ENCODE assay signal across 8 mouse cellular contexts in genomic region chr13:12461730-12462119, GRCm38 (mm10). TPM values are rescaled to one million over a fixed set of nuclear protein-coding genes. Genes with fewer than 3 reads are reported as not detected.
DNase-seq lines count a peak whose midpoint lies in the region; ATAC-seq and TF ChIP-seq lines count a peak whose summit lies in the region.

No protein-coding gene starts in this region.

- peak overlapping the region; percentile 82 for H3K4me3 ChIP-seq in kidney, postnatal 0 days (replicated peaks; ENCODE audit: low read depth, low read length)
- H3K4me3 ChIP-seq in bone marrow, adult 2 months (replicated peaks; ENCODE audit: control insufficient read depth, low read depth, low read length), result peak overlapping the region; percentile 98
- H3K4me3 ChIP-seq in megakaryocyte, embryonic 14.5 days (replicated peaks), result peak overlapping the region; percentile 97

- no peak; the same call in 1 of the 2 replicates for ATAC-seq in kidney, postnatal 0 days (replicated peaks; ENCODE audit: low FRiP score, low read depth)

- no peak for TF ChIP-seq CTCF in kidney, postnatal 0 days (IDR thresholded peaks at IDR 0.05; ENCODE audit: low read depth)
- TF ChIP-seq CTCF in bone marrow, adult 2 months (IDR thresholded peaks at IDR 0.05; ENCODE audit: control insufficient read depth, insufficient read depth, low read length), result no peak

- peak; percentile 49 for DNase-seq in kidney, postnatal 0 days (ENCODE audit: low spot score)
- no peak for DNase-seq in kidney, adult 9 months
- DNase-seq in forelimb bud, embryonic 11.5 days (ENCODE audit: low read depth, low spot score), result peak; percentile 23
- DNase-seq in thymus, adult 18-20 months, result no peak
- DNase-seq in right cerebral cortex, postnatal 14 days, result no peak
- no peak for DNase-seq in urinary bladder, adult 18-20 months (ENCODE audit: low spot score in 2 of 2)

- TF ChIP-seq POLR2A in bone marrow, adult 2 months (IDR thresholded peaks at IDR 0.05; ENCODE audit: borderline replicate concordance, control insufficient read depth, low read depth, low read length), result no peak

- H3K4me2 ChIP-seq in kidney, postnatal 0 days (ENCODE audit: low read length), result peak overlapping the region; percentile 73

- H3K9me3 ChIP-seq in kidney, postnatal 0 days (replicated peaks; ENCODE audit: low read length), result no peaks in the 10 kb centered on the region
- H3K9me3 ChIP-seq in megakaryocyte, embryonic 14.5 days, result no peaks in the 10 kb centered on the region

- no peaks in the 10 kb centered on the region for H3K27me3 ChIP-seq in kidney, postnatal 0 days (ENCODE audit: insufficient read depth, low read length)
- H3K27me3 ChIP-seq in megakaryocyte, embryonic 14.5 days (replicated peaks), result no peaks in the 10 kb centered on the region

- H3K9ac ChIP-seq in kidney, postnatal 0 days (ENCODE audit: low read depth, low read length), result peak overlapping the region; percentile 28; the same call in 1 of the 2 replicates

- no peaks in the 10 kb centered on the region; the same call in 1 of the 2 replicates for H3K4me1 ChIP-seq in kidney, postnatal 0 days (replicated peaks; ENCODE audit: insufficient read depth, low read length)
- H3K4me1 ChIP-seq in bone marrow, adult 2 months (ENCODE audit: control insufficient read depth, insufficient read depth, low read length), result no peaks in the 10 kb centered on the region; the same call in none of the 2 replicates
- peaks cover 28% of the 10 kb centered on the region for H3K4me1 ChIP-seq in megakaryocyte, embryonic 14.5 days

- 0 out of 2 replicates have a peak, but pooled peaks cover 1% of the 10 kb centered on the region for H3K36me3 ChIP-seq in kidney, postnatal 0 days (ENCODE audit: insufficient read depth, low read length)
- peaks cover 26% of the 10 kb centered on the region for H3K36me3 ChIP-seq in megakaryocyte, embryonic 14.5 days (replicated peaks; ENCODE audit: low read length)

- 0 out of 2 replicates have a peak overlapping the region, but pooled peaks have one; percentile 34 for H3K27ac ChIP-seq in kidney, postnatal 0 days
- peak overlapping the region; percentile 9; the same call in 1 of the 2 replicates for H3K27ac ChIP-seq in bone marrow, adult 2 months (ENCODE audit: control insufficient read depth, insufficient read depth, low read depth, low read length, poor library complexity)

- WGBS in kidney, postnatal 0 days, result under 1% methylated on average over 7 of the region's 7 CpGs
- WGBS in bone marrow, adult 2 months, result 2% methylated on average over 7 of the region's 7 CpGs

RNA-seq across cellular contexts. Expression of gene Lgals8, which starts 3.0 kb away (rescaled TPM):
- 27.5 and 30.0 TPM in 2 replicates for polyA plus RNA-seq in kidney, postnatal 0 days (2015; fragmentation: Nextera tagmentation; extraction: Ambion mirVana)
- 21.4 and 23.6 TPM in 2 replicates for polyA plus RNA-seq in bone marrow, adult 2 months (2011; ENCODE audit: insufficient read depth, insufficient read length, low replicate concordance, missing spikeins)
- 4.5 TPM in 1 of 2 replicates, not detected in the other for polyA plus RNA-seq in megakaryocyte, embryonic 14.5 days (2012; ENCODE audit: insufficient read depth, low replicate concordance)

RNA-seq across cellular contexts. Expression of gene Edaradd, which starts 58.5 kb away (rescaled TPM):
- 1.6 and 1.9 TPM in 2 replicates for polyA plus RNA-seq in kidney, postnatal 0 days (2015; fragmentation: Nextera tagmentation; extraction: Ambion mirVana)
- polyA plus RNA-seq in bone marrow, adult 2 months (2011; ENCODE audit: insufficient read depth, insufficient read length, low replicate concordance, missing spikeins), result 0.92 and 2.6 TPM in 2 replicates
- polyA plus RNA-seq in megakaryocyte, embryonic 14.5 days (2012; ENCODE audit: insufficient read depth, low replicate concordance), result not detected in 2 replicates

Comparison
In these comparisons a context has a peak if more than half of its experiments do, and no peak if none do; other contexts are left out.
1. DNase-seq: peak in kidney, postnatal 0 days (single experiment) and forelimb bud, embryonic 11.5 days (single experiment); none in kidney, adult 9 months (single experiment), thymus, adult 18-20 months (0 of 2), right cerebral cortex, postnatal 14 days (single experiment) and urinary bladder, adult 18-20 months (0 of 2).
2. Peak in every context shown above with its lines, with median percentiles within 50 percentile points of each other: H3K4me3 ChIP-seq.